Mouse (Mus musculus): ENCODE measurements around the gene Tiprl.

Gene Tiprl

GRCm38 (mm10) chr1:165236321-165237298 is at the start of gene Tiprl:
Tiprl (minus strand) TSS chr1:165236996.
- peak; percentile 97 to 99 for DNase-seq (ENCODE audit: inconsistent age in 2 of 2, low spot score in 1 of 2)

- DNase-seq (ENCODE audit: inconsistent age in 2 of 2, low spot score in 1 of 2) = no peak
These were observed 47.3 kb upstream of the Tiprl start for GRCm38 (mm10) chr1:165284096-165284495.

GRCm38 (mm10) chr1:165282967-165283345 is 46.2 kb upstream of the Tiprl start:
- no peak for DNase-seq (ENCODE audit: inconsistent age in 2 of 2, low spot score in 1 of 2)

GRCm38 (mm10) chr1:165282222-165282966 is 45.6 kb upstream of the Tiprl start:
- DNase-seq (ENCODE audit: inconsistent age in 2 of 2, low spot score in 1 of 2) = peak in 1 of 2 experiments; percentile 31

- peak; percentile 78 to 85 for DNase-seq (ENCODE audit: inconsistent age in 2 of 2, low spot score in 1 of 2)
These were observed 44.8 kb upstream of the Tiprl start for GRCm38 (mm10) chr1:165281351-165282221.

- no peak for DNase-seq (ENCODE audit: inconsistent age in 2 of 2, low spot score in 1 of 2)
These were observed 43.9 kb upstream of the Tiprl start for GRCm38 (mm10) chr1:165280741-165281140.

GRCm38 (mm10) chr1:165274946-165275345 is 38.1 kb upstream of the Tiprl start:
- no peak for DNase-seq (ENCODE audit: inconsistent age in 2 of 2, low spot score in 1 of 2)

- DNase-seq (ENCODE audit: inconsistent age in 2 of 2, low spot score in 1 of 2) = peak; percentile 59 to 89
These were observed 15.4 kb upstream of the Tiprl start for GRCm38 (mm10) chr1:165252027-165252671.

GRCm38 (mm10) chr1:165250546-165250945 is 13.8 kb upstream of the Tiprl start:
- peak in 1 of 2 experiments; percentile 10 for DNase-seq (ENCODE audit: inconsistent age in 2 of 2, low spot score in 1 of 2)

- DNase-seq (ENCODE audit: inconsistent age in 2 of 2, low spot score in 1 of 2) = peak in 1 of 2 experiments; percentile 21
These were observed 12.0 kb upstream of the Tiprl start for GRCm38 (mm10) chr1:165248842-165249241.

- DNase-seq (ENCODE audit: inconsistent age in 2 of 2, low spot score in 1 of 2) = no peak
These were observed 11.0 kb upstream of the Tiprl start for GRCm38 (mm10) chr1:165247788-165248187.

- DNase-seq (ENCODE audit: inconsistent age in 2 of 2, low spot score in 1 of 2) = peak; percentile 52 to 78
These were observed 10.3 kb upstream of the Tiprl start for GRCm38 (mm10) chr1:165247085-165247484.

GRCm38 (mm10) chr1:165246587-165246986 is 9.8 kb upstream of the Tiprl start:
- peak in 1 of 2 experiments; percentile 29 for DNase-seq (ENCODE audit: inconsistent age in 2 of 2, low spot score in 1 of 2)

GRCm38 (mm10) chr1:165235846-165236245 is 950 bp downstream of the Tiprl start:
- DNase-seq (ENCODE audit: inconsistent age in 2 of 2, low spot score in 1 of 2) = no peak

- DNase-seq (ENCODE audit: inconsistent age in 2 of 2, low spot score in 1 of 2) = peak in 1 of 2 experiments; percentile 62
These were observed 3.0 kb downstream of the Tiprl start for GRCm38 (mm10) chr1:165233806-165234205.

- no peak for DNase-seq (ENCODE audit: inconsistent age in 2 of 2, low spot score in 1 of 2)
These were observed 6.1 kb downstream of the Tiprl start for GRCm38 (mm10) chr1:165230691-165231090.

- no peak for DNase-seq (ENCODE audit: inconsistent age in 2 of 2, low spot score in 1 of 2)
These were observed 7.2 kb downstream of the Tiprl start for GRCm38 (mm10) chr1:165229577-165229976.

GRCm38 (mm10) chr1:165217023-165217589 is 19.7 kb downstream of the Tiprl start:
- peak in 1 of 2 experiments; percentile 37 for DNase-seq (ENCODE audit: inconsistent age in 2 of 2, low spot score in 1 of 2)

- DNase-seq (ENCODE audit: inconsistent age in 2 of 2, low spot score in 1 of 2) = no peak
These were observed 21.0 kb downstream of the Tiprl start for GRCm38 (mm10) chr1:165215831-165216230.

- DNase-seq (ENCODE audit: inconsistent age in 2 of 2, low spot score in 1 of 2) = no peak
These were observed 31.2 kb downstream of the Tiprl start for GRCm38 (mm10) chr1:165205591-165205990.
